Mouse (Mus musculus): ENCODE results near the gene Tnnt3. TPM values are rescaled to one million over a fixed set of nuclear protein-coding genes. Genes with fewer than 3 reads are reported as not detected.

Tnnt3 gene
- polyA plus RNA-seq, 1 experiment = 2.2 TPM

GRCm38 (mm10) chr7:142560942-142561855 lies 62.6 kb downstream of the Tnnt3 start:
- no peaks in the 10 kb centered on the region for H3K4me1 ChIP-seq (replicated peaks; ENCODE audit: control insufficient read depth, insufficient read depth, low read length)
- WGBS = 82% methylated on average over 18 of the region's 18 CpGs
- DNase-seq = no peak
- H3K27ac ChIP-seq (ENCODE audit: control insufficient read depth, insufficient read depth, low read length) = no peak overlapping the region
- no peaks in the 10 kb centered on the region for H3K36me3 ChIP-seq (ENCODE audit: control insufficient read depth, insufficient read depth, low read length)
- H3K27me3 ChIP-seq (ENCODE audit: control insufficient read depth, insufficient read depth, low read length) = no peaks in the 10 kb centered on the region
- H3K4me3 ChIP-seq (ENCODE audit: control insufficient read depth, insufficient read depth, low read length) = no peak overlapping the region
- TF ChIP-seq CTCF (IDR thresholded peaks at IDR 0.05; ENCODE audit: borderline replicate concordance, control insufficient read depth, extremely low read depth, insufficient read depth, low read length, poor library complexity) (no peak), POLR2A (IDR thresholded peaks at IDR 0.05; ENCODE audit: control insufficient read depth, extremely low read depth, insufficient read depth, low read length, poor library complexity) (no peak)

GRCm38 (mm10) chr7:142561856-142562404 lies 63.3 kb downstream of the Tnnt3 start:
- Histone ChIP-seq H3K36me3 (ENCODE audit: control insufficient read depth, insufficient read depth, low read length) (no peaks in the 10 kb centered on the region), H3K4me1 (replicated peaks; ENCODE audit: control insufficient read depth, insufficient read depth, low read length) (no peaks in the 10 kb centered on the region), H3K27ac (ENCODE audit: control insufficient read depth, insufficient read depth, low read length) (no peak overlapping the region), H3K4me3 (ENCODE audit: control insufficient read depth, insufficient read depth, low read length) (no peak overlapping the region), H3K27me3 (ENCODE audit: control insufficient read depth, insufficient read depth, low read length) (no peaks in the 10 kb centered on the region)
- DNase-seq = no peak
- no peak for TF ChIP-seq POLR2A (IDR thresholded peaks at IDR 0.05; ENCODE audit: control insufficient read depth, extremely low read depth, insufficient read depth, low read length, poor library complexity)
- TF ChIP-seq CTCF (IDR thresholded peaks at IDR 0.05; ENCODE audit: borderline replicate concordance, control insufficient read depth, extremely low read depth, insufficient read depth, low read length, poor library complexity) = no peak
- 89% methylated on average over 4 of the region's 4 CpGs for WGBS

GRCm38 (mm10) chr7:142563168-142563567 lies 64.5 kb downstream of the Tnnt3 start:
- no peaks in the 10 kb centered on the region for H3K36me3 ChIP-seq (ENCODE audit: control insufficient read depth, insufficient read depth, low read length)
- H3K4me3 ChIP-seq (ENCODE audit: control insufficient read depth, insufficient read depth, low read length) = no peak overlapping the region
- H3K27ac ChIP-seq (ENCODE audit: control insufficient read depth, insufficient read depth, low read length) = no peak overlapping the region
- no peaks in the 10 kb centered on the region for H3K27me3 ChIP-seq (ENCODE audit: control insufficient read depth, insufficient read depth, low read length)
- no peak for DNase-seq
- TF ChIP-seq POLR2A (IDR thresholded peaks at IDR 0.05; ENCODE audit: control insufficient read depth, extremely low read depth, insufficient read depth, low read length, poor library complexity) (no peak), CTCF (IDR thresholded peaks at IDR 0.05; ENCODE audit: borderline replicate concordance, control insufficient read depth, extremely low read depth, insufficient read depth, low read length, poor library complexity) (no peak)
- WGBS = 97% methylated on average over 6 of the region's 6 CpGs
- no peaks in the 10 kb centered on the region for H3K4me1 ChIP-seq (replicated peaks; ENCODE audit: control insufficient read depth, insufficient read depth, low read length)

- TF ChIP-seq CTCF (IDR thresholded peaks at IDR 0.05; ENCODE audit: borderline replicate concordance, control insufficient read depth, extremely low read depth, insufficient read depth, low read length, poor library complexity) (no peak), POLR2A (IDR thresholded peaks at IDR 0.05; ENCODE audit: control insufficient read depth, extremely low read depth, insufficient read depth, low read length, poor library complexity) (no peak)
- Histone ChIP-seq H3K4me1 (replicated peaks; ENCODE audit: control insufficient read depth, insufficient read depth, low read length) (no peaks in the 10 kb centered on the region), H3K36me3 (ENCODE audit: control insufficient read depth, insufficient read depth, low read length) (no peaks in the 10 kb centered on the region), H3K4me3 (ENCODE audit: control insufficient read depth, insufficient read depth, low read length) (no peak overlapping the region), H3K27me3 (ENCODE audit: control insufficient read depth, insufficient read depth, low read length) (no peaks in the 10 kb centered on the region), H3K27ac (ENCODE audit: control insufficient read depth, insufficient read depth, low read length) (no peak overlapping the region)
- 93% methylated on average over 11 of the region's 11 CpGs for WGBS
- DNase-seq = no peak
Measured at GRCm38 (mm10) chr7:142564955-142565643, 66.5 kb downstream of the Tnnt3 start.

Other genes starting within 250 kb of the Tnnt3 start
- not detected in 2 replicates for gene Gm2431, start 240.5 kb upstream of the Tnnt3 start, polyA plus RNA-seq (2012; rRNA removed)
- gene Gm4559, start 224.5 kb upstream of the Tnnt3 start, polyA plus RNA-seq (2012; rRNA removed) = not detected in 2 replicates
- gene Krtap5-1, start 201.7 kb upstream of the Tnnt3 start, polyA plus RNA-seq (2012; rRNA removed) = not detected in 2 replicates
- not detected in 2 replicates for gene Krtap5-4, start 195.3 kb upstream of the Tnnt3 start, polyA plus RNA-seq (2012; rRNA removed)
- 10.8 and 14.8 TPM in 2 replicates for gene Ifitm10, start 125.1 kb upstream of the Tnnt3 start, polyA plus RNA-seq (2012; rRNA removed)
- 0.23 and 0.31 TPM in 2 replicates for gene Gm49369, start 116.2 kb upstream of the Tnnt3 start, polyA plus RNA-seq (2012; rRNA removed)
- gene Ctsd, start 110.8 kb upstream of the Tnnt3 start, polyA plus RNA-seq (2012; rRNA removed) = 762 and 992 TPM in 2 replicates
- 2.2 and 5.2 TPM in 2 replicates for gene Syt8, start 64.0 kb upstream of the Tnnt3 start, polyA plus RNA-seq (2012; rRNA removed)
- 3.2 and 4.3 TPM in 2 replicates for gene Tnni2, start 57.0 kb upstream of the Tnnt3 start, polyA plus RNA-seq (2012; rRNA removed)
- 507 and 626 TPM in 2 replicates for gene Lsp1, start 38.0 kb upstream of the Tnnt3 start, polyA plus RNA-seq (2012; rRNA removed)
- 16.7 and 21.3 TPM in 2 replicates for gene Mrpl23, start 33.9 kb downstream of the Tnnt3 start, polyA plus RNA-seq (2012; rRNA removed)
- 7.5 and 13.8 TPM in 2 replicates for gene Igf2, start 168.0 kb downstream of the Tnnt3 start, polyA plus RNA-seq (2012; rRNA removed)
- 0.04 and 0.11 TPM in 2 replicates for gene Gm49394, start 171.1 kb downstream of the Tnnt3 start, polyA plus RNA-seq (2012; rRNA removed)
- 4.2 and 6.6 TPM in 2 replicates for gene Ins2, start 244.5 kb downstream of the Tnnt3 start, polyA plus RNA-seq (2012; rRNA removed)

Measured in thymus, adult 2 months (tissue).